Mouse (Mus musculus) heart, embryonic 14.5 days (tissue): Measurements from ENCODE around the gene Prpsap1. TPM values are rescaled to one million over a fixed set of nuclear protein-coding genes. Genes with fewer than 3 reads are reported as not detected.

ENCODE experiments used
- ATAC-seq: fragments of 200-750 bp; cut with Nextera tagmentation; 2 replicates; pipeline ENCODE4 v1.8.0; 2017; ENCODE audit warnings: low read depth, moderate TSS enrichment; ENCODE audit not compliant: insufficient number of reproducible peaks, insufficient read depth, low FRiP score
- H3K27ac ChIP-seq, 2 experiments: fragments of 200-500 bp in 1 of 2; fragments of 300-500 bp in 1 of 2; sonication (generic) in 1 of 2; replicated peaks in 1 of 2; 2 replicates each; pipeline ENCODE4 v1.5.1; 2012 to 2014; ENCODE audit warnings: low read depth in 2 of 2, low read length in 2 of 2, control low read depth in 1 of 2, mild to moderate bottlenecking in 1 of 2, mixed read lengths in 1 of 2; ENCODE audit not compliant: control insufficient read depth in 1 of 2, insufficient read depth in 1 of 2
- H3K27me3 ChIP-seq: fragments of 300-500 bp; sonication (generic); 2 replicates; pipeline ENCODE4 v1.6.1; 2014; ENCODE audit warnings: mild to moderate bottlenecking, low read length, control low read depth; ENCODE audit not compliant: control insufficient read depth, insufficient read depth
- H3K36me3 ChIP-seq: fragments of 300-500 bp; sonication (generic); 2 replicates; pipeline ENCODE4 v1.6.1; 2014; ENCODE audit warnings: mild to moderate bottlenecking, control low read depth, low read length, mixed read lengths; ENCODE audit not compliant: control insufficient read depth, insufficient read depth
- H3K4me1 ChIP-seq, 2 experiments: fragments of 200-500 bp in 1 of 2; fragments of 300-500 bp in 1 of 2; sonication (generic) in 1 of 2; 2 replicates each; pipeline ENCODE4 v1.6.1; 2012 to 2014; ENCODE audit warnings: low read length in 2 of 2, control low read depth in 1 of 2, mixed read lengths in 1 of 2; ENCODE audit not compliant: control insufficient read depth in 2 of 2, insufficient read depth in 2 of 2
- H3K4me2 ChIP-seq: fragments of 300-500 bp; sonication (generic); 2 replicates; pipeline ENCODE4 v1.6.1; 2014; ENCODE audit warnings: mild to moderate bottlenecking, low read length
- H3K4me3 ChIP-seq, 2 experiments: fragments of 200-500 bp in 1 of 2; fragments of 300-500 bp in 1 of 2; sonication (generic) in 1 of 2; 2 replicates each; pipeline ENCODE4 v1.5.1; 2012 to 2014; ENCODE audit warnings: low read length in 2 of 2, mild to moderate bottlenecking in 2 of 2, control low read depth in 1 of 2, low read depth in 1 of 2, moderate library complexity in 1 of 2; ENCODE audit not compliant: control insufficient read depth in 1 of 2, insufficient read depth in 1 of 2
- H3K9ac ChIP-seq: fragments of 300-500 bp; sonication (generic); 2 replicates; pipeline ENCODE4 v1.6.1; 2014; ENCODE audit warnings: mild to moderate bottlenecking, low read length
- H3K9me3 ChIP-seq: fragments of 300-500 bp; sonication (generic); 2 replicates; pipeline ENCODE4 v1.6.1; 2016; ENCODE audit warnings: low read length, control low read depth; ENCODE audit not compliant: control insufficient read depth
- WGBS: fragments of 180-500 bp; shearing (Covaris S2); extraction: QIAGEN DNeasy Blood & Tissue Kit; methylation state at CpG from one replicate; pipeline ENCODE4 v1.1.7; 2014; 5-methylcytosine and 5-hydroxymethylcytosine counted together
- polyA plus RNA-seq: library from polyadenylated mRNA; unstranded; fragments of >200 nt; fragmentation: Nextera tagmentation; extraction: Ambion mirVana; gene quantifications from 2 replicates; pipeline ENCODE4 v1.2.1, GENCODE M21; 2014

The Prpsap1 gene
- polyA plus RNA-seq, 1 experiment from 2014 or later = 93.4 TPM

- Histone ChIP-seq H3K27me3 (peaks cover 35% of the 10 kb centered on the region), H3K4me2 (peak overlapping the region; percentile 98), H3K36me3 (peaks cover 9% of the 10 kb centered on the region), H3K27ac (no peak overlapping the region), H3K4me3 (peak overlapping the region; percentile 48 to 50), H3K9me3 (no peaks in the 10 kb centered on the region), H3K9ac (peak overlapping the region; percentile 69), H3K4me1 (peaks cover 22 to 38% of the 10 kb centered on the region in 2 experiments)
- under 1% methylated on average over 62 of the region's 63 CpGs for WGBS
- peak; percentile 2; the same call in 1 of the 2 replicates for ATAC-seq
Observed at GRCm38 (mm10) chr11:116533341-116534153, 39.5 kb upstream of the Prpsap1 start.

- Histone ChIP-seq H3K36me3 (peaks cover 2% of the 10 kb centered on the region; the same call in 1 of the 2 replicates), H3K27ac (no peak overlapping the region), H3K4me2 (peak overlapping the region; percentile 98), H3K9me3 (no peaks in the 10 kb centered on the region), H3K27me3 (peaks cover 35% of the 10 kb centered on the region), H3K4me3 (peak overlapping the region; percentile 48 to 50), H3K4me1 (peaks cover 22 to 38% of the 10 kb centered on the region in 2 experiments), H3K9ac (peak overlapping the region; percentile 69)
- WGBS = under 1% methylated on average over 50 of the region's 50 CpGs
- peak; percentile 11 for ATAC-seq
Observed at GRCm38 (mm10) chr11:116532810-116533338, 38.9 kb upstream of the Prpsap1 start.

GRCm38 (mm10) chr11:116532262-116532809, 38.3 kb upstream of the Prpsap1 start:
- Histone ChIP-seq H3K9me3 (no peaks in the 10 kb centered on the region), H3K27ac (no peak overlapping the region), H3K4me2 (peak overlapping the region; percentile 98), H3K27me3 (peaks cover 35% of the 10 kb centered on the region), H3K4me3 (peak overlapping the region; percentile 48 to 50), H3K4me1 (peaks cover 22 to 38% of the 10 kb centered on the region in 2 experiments), H3K36me3 (0 out of 2 replicates have a peak, but pooled peaks cover 2% of the 10 kb centered on the region), H3K9ac (peak overlapping the region; percentile 69)
- WGBS = under 1% methylated on average over 30 of the region's 30 CpGs
- ATAC-seq = 0 out of 2 replicates have a peak, but pooled peaks have one; percentile 1

- Histone ChIP-seq H3K27me3 (peaks cover 35% of the 10 kb centered on the region), H3K27ac (no peak overlapping the region), H3K4me3 (peak overlapping the region; percentile 48 to 50), H3K4me2 (peak overlapping the region; percentile 98), H3K9me3 (no peaks in the 10 kb centered on the region), H3K4me1 (peaks cover 16 to 33% of the 10 kb centered on the region in 2 experiments), H3K9ac (peak overlapping the region; percentile 66), H3K36me3 (no peaks in the 10 kb centered on the region)
- 3% methylated on average over 48 of the region's 48 CpGs for WGBS
- no peak for ATAC-seq
Observed at GRCm38 (mm10) chr11:116531371-116532191, 37.6 kb upstream of the Prpsap1 start.

GRCm38 (mm10) chr11:116530187-116531147, 36.5 kb upstream of the Prpsap1 start, which contains the start of gene Sphk1:
Sphk1 (plus strand) TSS chr11:116530925.
- peak within 1 kb of the TSS; percentile 48 to 50 for H3K4me3 ChIP-seq
- no peaks in the 10 kb centered on the region for H3K36me3 ChIP-seq
- peaks cover 35% of the 10 kb centered on the region for H3K27me3 ChIP-seq
- H3K9ac ChIP-seq = peak within 1 kb of the TSS; percentile 66
- no peak within 1 kb of the TSS for H3K27ac ChIP-seq
- peak within 1 kb of the TSS; percentile 98 for H3K4me2 ChIP-seq
- no peak for ATAC-seq
- 33% methylated on average over 11 of the region's 11 CpGs for WGBS
- H3K9me3 ChIP-seq = no peaks in the 10 kb centered on the region
- H3K4me1 ChIP-seq = peaks cover 16 to 28% of the 10 kb centered on the region in 2 experiments

- ATAC-seq = no peak
- Histone ChIP-seq H3K27ac (no peak overlapping the region), H3K4me2 (no peak overlapping the region), H3K4me1 (peaks cover 18 to 32% of the 10 kb centered on the region in 2 experiments), H3K9ac (no peak overlapping the region), H3K36me3 (no peaks in the 10 kb centered on the region), H3K9me3 (no peaks in the 10 kb centered on the region), H3K27me3 (peaks cover 35% of the 10 kb centered on the region), H3K4me3 (no peak overlapping the region)
- WGBS = 87% methylated on average over 8 of the region's 8 CpGs
Observed at GRCm38 (mm10) chr11:116528636-116529320, 34.8 kb upstream of the Prpsap1 start.
